Mouse (Mus musculus) kidney, embryonic 14.5 days (tissue): Measurements from ENCODE around the gene Epha5. TPM values are rescaled to one million over a fixed set of nuclear protein-coding genes. Genes with fewer than 3 reads are reported as not detected.

Experiments used
- ATAC-seq: fragments of 200-750 bp; cut with Nextera tagmentation; 2 replicates; pipeline ENCODE4 v1.8.0; 2017; ENCODE audit warnings: moderate number of reproducible peaks, mild to moderate bottlenecking, moderate TSS enrichment, moderate library complexity; ENCODE audit not compliant: low FRiP score, low TSS enrichment
- H3K27ac ChIP-seq: fragments of 300-500 bp; sonication (generic); 2 replicates; pipeline ENCODE4 v1.5.1; 2014; ENCODE audit warnings: low read depth, mild to moderate bottlenecking, low read length, moderate library complexity, mixed read lengths
- H3K27me3 ChIP-seq: fragments of 300-500 bp; sonication (generic); 2 replicates; pipeline ENCODE4 v1.6.1; 2014; ENCODE audit warnings: mild to moderate bottlenecking, low read length; ENCODE audit not compliant: control insufficient read depth, insufficient read depth
- H3K36me3 ChIP-seq: fragments of 300-500 bp; sonication (generic); 2 replicates; pipeline ENCODE4 v1.6.1; 2014; ENCODE audit warnings: low read length, mixed read lengths; ENCODE audit not compliant: control insufficient read depth, insufficient read depth
- H3K4me1 ChIP-seq: fragments of 300-500 bp; sonication (generic); 2 replicates; pipeline ENCODE4 v1.6.1; 2014; ENCODE audit warnings: low read length, mixed read lengths; ENCODE audit not compliant: control insufficient read depth, insufficient read depth
- H3K4me2 ChIP-seq: fragments of 300-500 bp; sonication (generic); replicated peaks from 2 replicates; pipeline ENCODE4 v1.6.1; 2014; ENCODE audit warnings: low read depth, mild to moderate bottlenecking, low read length
- H3K4me3 ChIP-seq: fragments of 300-500 bp; sonication (generic); 2 replicates; pipeline ENCODE4 v1.5.1; 2014; ENCODE audit warnings: mild to moderate bottlenecking, low read length
- H3K9ac ChIP-seq: fragments of 300-500 bp; sonication (generic); 2 replicates; pipeline ENCODE4 v1.6.1; 2014; ENCODE audit warnings: low read depth, mild to moderate bottlenecking, low read length, moderate library complexity
- H3K9me3 ChIP-seq: fragments of 300-500 bp; sonication (generic); 2 replicates; pipeline ENCODE4 v1.6.1; 2016; ENCODE audit warnings: low read length; ENCODE audit not compliant: control insufficient read depth
- WGBS: fragments of 180-500 bp; shearing (Covaris S2); extraction: QIAGEN DNeasy Blood & Tissue Kit; methylation state at CpG from one replicate; pipeline ENCODE4 v1.1.7; 2014; 5-methylcytosine and 5-hydroxymethylcytosine counted together
- polyA plus RNA-seq: library from polyadenylated mRNA; unstranded; fragments of >200 nt; fragmentation: Nextera tagmentation; extraction: Ambion mirVana; gene quantifications from 2 replicates; pipeline ENCODE4 v1.2.1, GENCODE M21; 2014

Gene Epha5
- polyA plus RNA-seq = 0.53 and 0.62 TPM in 2 replicates

DNA sequence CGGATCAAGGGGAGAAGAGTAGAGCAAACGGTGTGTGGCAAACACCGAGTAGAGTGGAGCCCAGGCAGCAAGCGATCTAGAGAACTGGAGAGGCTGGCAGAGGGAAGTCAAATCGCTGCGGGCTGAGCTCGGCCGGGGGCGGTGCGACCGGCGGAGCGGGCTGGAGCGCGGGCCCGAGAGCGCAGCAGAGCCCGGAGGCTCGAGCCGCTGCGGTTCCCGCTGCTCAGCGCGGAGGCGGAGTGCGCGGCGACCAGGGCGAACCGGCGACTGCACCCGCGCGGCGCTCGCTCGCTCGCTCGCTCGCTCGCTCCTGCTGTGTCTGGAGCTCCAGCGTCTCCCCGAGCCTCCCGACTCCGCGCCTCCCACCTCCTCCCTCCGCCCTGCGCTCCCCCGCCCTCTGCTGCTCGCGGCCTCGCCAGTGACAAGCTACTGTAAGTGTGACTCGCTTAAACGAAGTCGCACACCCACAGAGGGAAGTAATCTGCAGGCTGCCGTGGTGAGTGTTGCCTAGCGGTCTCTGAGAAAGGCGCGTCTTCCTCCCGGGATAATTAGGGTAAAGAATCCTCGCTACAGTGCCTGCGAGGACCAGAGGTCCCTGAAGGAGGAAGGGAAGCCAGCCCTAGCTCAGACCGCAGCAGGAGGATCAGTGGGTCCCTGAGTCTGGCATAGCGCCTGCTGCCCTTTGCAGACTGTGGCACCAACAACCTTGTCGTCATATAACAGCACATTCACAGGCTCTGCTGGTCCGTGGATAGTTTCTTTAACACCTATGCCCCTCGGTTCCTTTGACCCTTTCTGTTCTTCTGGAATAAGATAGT is at the start of gene Epha5:
TSS of gene Epha5 (minus strand) at position 321 of the 818 bp plus-strand sequence.
- no peaks in the 10 kb centered on the region for H3K36me3 ChIP-seq
- peak; percentile 96 for ATAC-seq
- peak within 1 kb of the TSS; percentile 51 for H3K4me3 ChIP-seq
- peak within 1 kb of the TSS; percentile 53 for H3K9ac ChIP-seq
- peaks cover 29% of the 10 kb centered on the region for H3K27me3 ChIP-seq
- H3K4me1 ChIP-seq = 0 out of 2 replicates have a peak, but pooled peaks cover 8% of the 10 kb centered on the region
- no peaks in the 10 kb centered on the region for H3K9me3 ChIP-seq
- under 1% methylated on average over 52 of the region's 67 CpGs for WGBS
- H3K27ac ChIP-seq = 0 out of 2 replicates have a peak within 1 kb of the TSS, but pooled peaks have one; percentile 24
- H3K4me2 ChIP-seq = peak within 1 kb of the TSS; percentile 91

DNA sequence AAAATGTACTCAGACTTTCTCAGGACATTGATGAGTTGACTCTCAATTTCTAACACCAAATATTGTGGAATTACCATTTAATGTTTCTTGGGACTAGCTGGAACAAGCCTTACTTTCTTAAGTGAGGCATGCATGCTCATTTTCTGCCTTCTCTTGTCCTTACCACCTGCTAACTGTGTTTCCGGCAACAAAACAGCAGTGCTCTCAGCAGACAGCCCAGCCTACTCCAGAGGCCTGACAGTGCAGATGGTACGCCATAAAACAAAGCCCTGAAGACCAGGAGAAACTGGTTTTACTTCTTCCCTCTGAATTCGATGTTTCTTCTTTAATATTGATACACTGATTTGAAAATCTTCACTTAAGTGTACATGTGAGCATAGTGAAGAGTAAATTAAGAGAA is 39.0 kb upstream of the Epha5 start:
- ATAC-seq = no peak
- Histone ChIP-seq H3K36me3 (no peaks in the 10 kb centered on the region), H3K27me3 (no peaks in the 10 kb centered on the region), H3K27ac (no peak overlapping the region), H3K9me3 (no peaks in the 10 kb centered on the region), H3K4me2 (no peak overlapping the region), H3K4me1 (no peaks in the 10 kb centered on the region), H3K9ac (no peak overlapping the region), H3K4me3 (no peak overlapping the region)
- 39% methylated on average over 3 of the region's 3 CpGs for WGBS

DNA sequence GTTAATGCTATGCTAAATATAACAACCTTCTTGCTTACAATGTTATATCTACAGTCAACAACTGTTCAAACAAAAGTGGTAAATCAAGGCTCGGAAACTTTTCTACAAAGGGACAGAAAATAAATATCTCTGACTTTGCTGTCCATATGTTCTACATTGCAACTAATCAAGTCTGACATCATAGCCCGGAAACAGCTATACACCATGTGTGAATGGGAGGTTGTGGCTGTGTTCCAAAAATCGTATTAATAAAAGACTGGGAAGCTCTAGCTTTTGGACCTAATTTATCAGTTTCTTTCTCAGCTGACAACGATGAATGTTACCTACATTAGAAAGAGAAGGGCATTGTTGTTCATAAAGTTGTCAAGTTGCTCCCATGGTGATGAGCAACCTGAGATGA is 37.5 kb upstream of the Epha5 start:
- Histone ChIP-seq H3K27me3 (no peaks in the 10 kb centered on the region), H3K4me1 (no peaks in the 10 kb centered on the region), H3K4me3 (no peak overlapping the region), H3K9ac (no peak overlapping the region), H3K36me3 (no peaks in the 10 kb centered on the region), H3K27ac (no peak overlapping the region), H3K4me2 (no peak overlapping the region), H3K9me3 (no peaks in the 10 kb centered on the region)
- 71% methylated on average over 4 of the region's 4 CpGs for whole genome bisulfite sequencing
- ATAC-seq = no peak

GRCm38 (mm10) chr5:84453839-84454238 is 36.7 kb upstream of the Epha5 start:
- Histone ChIP-seq H3K9ac (no peak overlapping the region), H3K9me3 (no peaks in the 10 kb centered on the region), H3K27ac (no peak overlapping the region), H3K4me2 (no peak overlapping the region), H3K4me3 (no peak overlapping the region), H3K4me1 (no peaks in the 10 kb centered on the region), H3K27me3 (no peaks in the 10 kb centered on the region), H3K36me3 (no peaks in the 10 kb centered on the region)
- WGBS = 78% methylated on average over 2 of the region's 2 CpGs
- ATAC-seq = no peak

DNA sequence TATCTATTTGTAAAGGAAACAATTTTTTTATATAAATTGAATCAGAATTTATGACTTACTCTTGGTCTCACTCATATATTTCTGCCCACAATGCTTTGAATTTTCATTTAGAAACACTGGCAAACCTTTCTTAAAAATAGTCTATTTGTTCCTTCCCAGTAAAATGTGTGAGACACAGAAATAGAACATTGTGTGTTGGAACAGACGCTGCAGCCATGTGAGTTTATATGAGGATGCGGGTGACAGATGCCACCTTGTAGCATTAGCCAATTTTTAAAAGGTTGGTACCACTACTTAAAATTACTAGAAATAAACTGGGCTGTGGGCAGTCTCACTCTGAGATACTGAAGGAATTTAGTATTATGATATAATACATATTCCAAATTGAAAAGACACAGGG is 23.1 kb upstream of the Epha5 start:
- Histone ChIP-seq H3K9me3 (no peaks in the 10 kb centered on the region), H3K36me3 (no peaks in the 10 kb centered on the region), H3K27ac (no peak overlapping the region), H3K27me3 (no peaks in the 10 kb centered on the region), H3K4me2 (no peak overlapping the region), H3K4me3 (no peak overlapping the region), H3K9ac (no peak overlapping the region), H3K4me1 (no peaks in the 10 kb centered on the region)
- no peak for ATAC-seq
- 88% methylated on average over 2 of the region's 2 CpGs for WGBS

DNA sequence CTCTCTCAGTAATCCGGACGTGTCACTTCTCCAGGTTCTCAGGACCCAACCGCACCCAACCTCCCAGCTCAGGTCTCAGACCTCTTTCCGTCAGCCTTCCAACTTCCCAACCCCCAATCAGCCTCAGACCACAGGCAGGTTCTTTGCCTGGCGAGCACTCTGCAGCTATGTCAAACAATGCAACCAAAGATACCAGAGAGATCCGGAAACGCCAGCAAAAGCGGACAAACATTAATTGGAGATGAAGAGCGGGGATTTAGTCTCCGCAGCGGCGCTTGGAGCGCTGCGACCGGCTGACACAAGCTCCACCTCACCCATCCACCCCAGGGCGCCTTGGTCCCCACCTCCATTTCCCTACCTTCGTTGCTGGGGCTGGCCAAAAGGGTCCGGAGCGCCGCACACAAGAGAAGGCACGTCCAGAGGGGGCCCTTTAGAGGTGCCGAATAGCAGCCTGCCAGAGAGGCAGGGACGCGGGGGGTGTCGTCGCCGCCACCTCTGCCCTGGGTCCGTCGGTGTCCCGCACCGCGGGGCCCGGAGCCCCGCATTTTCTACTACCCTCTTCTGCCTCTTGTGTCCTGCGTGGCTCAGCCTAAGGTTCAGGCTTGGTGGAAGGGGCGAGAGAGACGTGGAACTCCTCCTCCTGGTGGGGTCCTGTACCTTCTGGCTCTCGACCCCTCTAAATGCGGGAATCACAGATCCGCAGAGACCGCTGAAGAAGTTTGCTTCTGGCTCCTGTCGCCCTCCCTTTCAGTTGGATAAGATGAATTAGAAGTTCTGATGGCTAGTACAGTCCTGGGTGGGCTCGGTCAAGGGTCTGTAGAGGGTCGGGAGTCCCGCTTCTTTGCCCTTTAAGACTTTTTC is 991 bp downstream of the Epha5 start:
- H3K4me2 ChIP-seq = peak overlapping the region; percentile 91
- H3K9ac ChIP-seq = peak overlapping the region; percentile 31; the same call in 1 of the 2 replicates
- ATAC-seq = peak; percentile 29; the same call in 1 of the 2 replicates
- peak overlapping the region; percentile 51 for H3K4me3 ChIP-seq
- H3K27ac ChIP-seq = no peak overlapping the region
- peaks cover 29% of the 10 kb centered on the region for H3K27me3 ChIP-seq
- no peaks in the 10 kb centered on the region for H3K36me3 ChIP-seq
- WGBS = under 1% methylated on average over 45 of the region's 45 CpGs
- no peaks in the 10 kb centered on the region for H3K9me3 ChIP-seq
- 0 out of 2 replicates have a peak, but pooled peaks cover 8% of the 10 kb centered on the region for H3K4me1 ChIP-seq

- Histone ChIP-seq H3K36me3 (no peaks in the 10 kb centered on the region), H3K4me2 (no peak overlapping the region), H3K4me3 (peak overlapping the region; percentile 51; the same call in 1 of the 2 replicates), H3K27me3 (peaks cover 29% of the 10 kb centered on the region), H3K9me3 (no peaks in the 10 kb centered on the region), H3K4me1 (0 out of 2 replicates have a peak, but pooled peaks cover 8% of the 10 kb centered on the region), H3K9ac (no peak overlapping the region), H3K27ac (no peak overlapping the region)
- WGBS = 5% methylated on average over 8 of the region's 8 CpGs
- no peak for ATAC-seq
Measured at GRCm38 (mm10) chr5:84414931-84415431, 2.2 kb downstream of the Epha5 start.

DNA sequence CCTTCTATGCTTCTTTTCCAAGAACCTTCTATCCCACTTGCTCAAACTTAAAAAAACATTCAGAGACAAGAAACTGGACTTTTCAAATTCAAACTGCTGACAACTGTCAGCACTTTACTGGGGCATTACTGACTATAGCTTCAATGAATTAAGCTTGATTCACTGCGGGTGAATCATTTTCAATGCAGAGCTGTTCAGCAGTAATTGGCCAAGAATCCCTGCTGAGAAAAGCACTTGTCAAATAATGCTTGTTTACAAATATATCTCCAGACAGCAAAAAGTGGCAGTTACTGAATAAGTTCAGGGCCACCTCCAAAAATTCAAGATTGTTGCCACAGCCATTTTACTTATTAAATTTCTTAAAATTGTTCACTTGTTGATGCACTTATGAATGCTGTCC is 4.2 kb downstream of the Epha5 start:
- Histone ChIP-seq H3K4me2 (no peak overlapping the region), H3K9ac (no peak overlapping the region), H3K36me3 (no peaks in the 10 kb centered on the region), H3K27me3 (peaks cover 29% of the 10 kb centered on the region), H3K27ac (no peak overlapping the region), H3K4me1 (0 out of 2 replicates have a peak, but pooled peaks cover 8% of the 10 kb centered on the region), H3K4me3 (no peak overlapping the region), H3K9me3 (no peaks in the 10 kb centered on the region)
- ATAC-seq = no peak
- 27% methylated on average over 1 of the region's 1 CpGs for WGBS
